Mouse (Mus musculus) kidney, embryonic 14.5 days (tissue): ENCODE results near the gene AB124611. TPM values are rescaled to one million over a fixed set of nuclear protein-coding genes. Genes with fewer than 3 reads are reported as not detected.
"Not testable (repeated sequence)": the region's sequence is repeated elsewhere in the genome, so short reads cannot be mapped to it uniquely, and the experiment has no call there.

Source experiments
- ATAC-seq: fragments of 200-750 bp; cut with Nextera tagmentation; 2 replicates; pipeline ENCODE4 v1.8.0; 2017; ENCODE audit warnings: moderate number of reproducible peaks, mild to moderate bottlenecking, moderate TSS enrichment, moderate library complexity; ENCODE audit not compliant: low FRiP score, low TSS enrichment
- H3K27ac ChIP-seq: fragments of 300-500 bp; sonication (generic); 2 replicates; pipeline ENCODE4 v1.5.1; 2014; ENCODE audit warnings: low read depth, mild to moderate bottlenecking, low read length, moderate library complexity, mixed read lengths
- H3K27me3 ChIP-seq: fragments of 300-500 bp; sonication (generic); 2 replicates; pipeline ENCODE4 v1.6.1; 2014; ENCODE audit warnings: mild to moderate bottlenecking, low read length; ENCODE audit not compliant: control insufficient read depth, insufficient read depth
- H3K36me3 ChIP-seq: fragments of 300-500 bp; sonication (generic); 2 replicates; pipeline ENCODE4 v1.6.1; 2014; ENCODE audit warnings: low read length, mixed read lengths; ENCODE audit not compliant: control insufficient read depth, insufficient read depth
- H3K4me1 ChIP-seq: fragments of 300-500 bp; sonication (generic); 2 replicates; pipeline ENCODE4 v1.6.1; 2014; ENCODE audit warnings: low read length, mixed read lengths; ENCODE audit not compliant: control insufficient read depth, insufficient read depth
- H3K4me2 ChIP-seq: fragments of 300-500 bp; sonication (generic); replicated peaks from 2 replicates; pipeline ENCODE4 v1.6.1; 2014; ENCODE audit warnings: low read depth, mild to moderate bottlenecking, low read length
- H3K4me3 ChIP-seq: fragments of 300-500 bp; sonication (generic); 2 replicates; pipeline ENCODE4 v1.5.1; 2014; ENCODE audit warnings: mild to moderate bottlenecking, low read length
- H3K9ac ChIP-seq: fragments of 300-500 bp; sonication (generic); 2 replicates; pipeline ENCODE4 v1.6.1; 2014; ENCODE audit warnings: low read depth, mild to moderate bottlenecking, low read length, moderate library complexity
- H3K9me3 ChIP-seq: fragments of 300-500 bp; sonication (generic); 2 replicates; pipeline ENCODE4 v1.6.1; 2016; ENCODE audit warnings: low read length; ENCODE audit not compliant: control insufficient read depth
- WGBS: fragments of 180-500 bp; shearing (Covaris S2); extraction: QIAGEN DNeasy Blood & Tissue Kit; methylation state at CpG from one replicate; pipeline ENCODE4 v1.1.7; 2014; 5-methylcytosine and 5-hydroxymethylcytosine counted together
- polyA plus RNA-seq: library from polyadenylated mRNA; unstranded; fragments of >200 nt; fragmentation: Nextera tagmentation; extraction: Ambion mirVana; gene quantifications from 2 replicates; pipeline ENCODE4 v1.2.1, GENCODE M21; 2014

AB124611 gene
- 3.8 and 4.8 TPM in 2 replicates for polyA plus RNA-seq

- 66% methylated on average over 14 of the region's 14 CpGs for WGBS
- peaks cover 4% of the 10 kb centered on the region; the same call in 1 of the 2 replicates for H3K36me3 ChIP-seq
- H3K9me3 ChIP-seq = no peaks in the 10 kb centered on the region
- H3K4me3 ChIP-seq = no peak within 1 kb of the TSS
- ATAC-seq = no peak
- no peaks in the 10 kb centered on the region for H3K27me3 ChIP-seq
- no peaks in the 10 kb centered on the region for H3K4me1 ChIP-seq
- H3K4me2 ChIP-seq = no peak within 1 kb of the TSS
- no peak within 1 kb of the TSS for H3K9ac ChIP-seq
- no peak within 1 kb of the TSS for H3K27ac ChIP-seq
Observed at GRCm38 (mm10) chr9:21525937-21526633, at the start of gene AB124611. AB124611 (plus strand) TSS chr9:21526176.

GRCm38 (mm10) chr9:21477707-21478106, 48.3 kb upstream of the AB124611 start:
- H3K4me3 ChIP-seq = no peak overlapping the region
- peaks cover 83% of the 10 kb centered on the region for H3K36me3 ChIP-seq
- H3K27ac ChIP-seq = no peak overlapping the region
- H3K9ac ChIP-seq = no peak overlapping the region
- ATAC-seq = no peak
- H3K9me3 ChIP-seq = peaks cover 5% of the 10 kb centered on the region; the same call in 1 of the 2 replicates
- WGBS = 95% methylated on average over 6 of the region's 6 CpGs
- H3K4me2 ChIP-seq = no peak overlapping the region
- no peaks in the 10 kb centered on the region for H3K27me3 ChIP-seq
- H3K4me1 ChIP-seq = no peaks in the 10 kb centered on the region

- Histone ChIP-seq H3K27me3 (no peaks in the 10 kb centered on the region), H3K4me3 (no peak overlapping the region), H3K9me3 (no peaks in the 10 kb centered on the region), H3K4me1 (no peaks in the 10 kb centered on the region), H3K36me3 (peaks cover 54% of the 10 kb centered on the region), H3K4me2 (no peak overlapping the region), H3K9ac (no peak overlapping the region), H3K27ac (no peak overlapping the region)
- WGBS = 96% methylated on average over 4 of the region's 4 CpGs
- ATAC-seq = no peak
Observed at GRCm38 (mm10) chr9:21484065-21484464, 41.9 kb upstream of the AB124611 start.

- peaks cover 34% of the 10 kb centered on the region for H3K36me3 ChIP-seq
- not testable (repeated sequence) for H3K9ac ChIP-seq, H3K4me3 ChIP-seq, H3K4me1 ChIP-seq, ATAC-seq, H3K27me3 ChIP-seq, H3K27ac ChIP-seq, H3K4me2 ChIP-seq, H3K9me3 ChIP-seq
- 96% methylated on average over 1 of the region's 2 CpGs for WGBS
Observed at GRCm38 (mm10) chr9:21488246-21488645, 37.7 kb upstream of the AB124611 start.

GRCm38 (mm10) chr9:21490696-21491095, 35.3 kb upstream of the AB124611 start:
- H3K9me3 ChIP-seq = no peaks in the 10 kb centered on the region
- peaks cover 20% of the 10 kb centered on the region; the same call in 1 of the 2 replicates for H3K36me3 ChIP-seq
- H3K4me2 ChIP-seq = no peak overlapping the region
- H3K9ac ChIP-seq = no peak overlapping the region
- 91% methylated on average over 9 of the region's 9 CpGs for WGBS
- H3K4me1 ChIP-seq = no peaks in the 10 kb centered on the region
- no peak overlapping the region for H3K27ac ChIP-seq
- ATAC-seq = no peak
- H3K4me3 ChIP-seq = no peak overlapping the region
- H3K27me3 ChIP-seq = no peaks in the 10 kb centered on the region

- Histone ChIP-seq H3K4me3 (no peak overlapping the region), H3K4me1 (no peaks in the 10 kb centered on the region), H3K9ac (no peak overlapping the region), H3K27ac (no peak overlapping the region), H3K4me2 (no peak overlapping the region), H3K9me3 (no peaks in the 10 kb centered on the region), H3K36me3 (peaks cover 15% of the 10 kb centered on the region; the same call in 1 of the 2 replicates), H3K27me3 (no peaks in the 10 kb centered on the region)
- no peak for ATAC-seq
- 67% methylated on average over 2 of the region's 2 CpGs for WGBS
Observed at GRCm38 (mm10) chr9:21493907-21494306, 32.1 kb upstream of the AB124611 start.

GRCm38 (mm10) chr9:21494726-21495125, 31.2 kb upstream of the AB124611 start:
- no peak overlapping the region for H3K4me3 ChIP-seq
- no peak for ATAC-seq

GRCm38 (mm10) chr9:21496308-21497049, 29.5 kb upstream of the AB124611 start:
- Histone ChIP-seq H3K36me3 (peaks cover 23% of the 10 kb centered on the region), H3K27ac (no peak overlapping the region), H3K27me3 (no peaks in the 10 kb centered on the region), H3K9me3 (no peaks in the 10 kb centered on the region), H3K4me2 (no peak overlapping the region), H3K4me1 (no peaks in the 10 kb centered on the region), H3K4me3 (no peak overlapping the region), H3K9ac (no peak overlapping the region)
- WGBS = 68% methylated on average over 19 of the region's 19 CpGs
- ATAC-seq = no peak

More at GRCm38 (mm10) chr9:21494726-21495125, 31.2 kb upstream of the AB124611 start:
- Histone ChIP-seq H3K4me2 (no peak overlapping the region), H3K9me3 (no peaks in the 10 kb centered on the region), H3K9ac (no peak overlapping the region), H3K27me3 (no peaks in the 10 kb centered on the region), H3K27ac (no peak overlapping the region), H3K36me3 (peaks cover 22% of the 10 kb centered on the region), H3K4me1 (no peaks in the 10 kb centered on the region)
- 84% methylated on average over 9 of the region's 9 CpGs for WGBS

- Histone ChIP-seq H3K4me3 (no peak overlapping the region), H3K9ac (no peak overlapping the region), H3K27me3 (no peaks in the 10 kb centered on the region), H3K4me1 (no peaks in the 10 kb centered on the region), H3K9me3 (no peaks in the 10 kb centered on the region), H3K27ac (no peak overlapping the region), H3K36me3 (peaks cover 20% of the 10 kb centered on the region), H3K4me2 (no peak overlapping the region)
- no peak for ATAC-seq
- WGBS = 91% methylated on average over 16 of the region's 16 CpGs
Observed at GRCm38 (mm10) chr9:21497050-21497542, 28.9 kb upstream of the AB124611 start.
